Mouse (Mus musculus): ENCODE measurements around the gene Ildr1.

Gene Ildr1

GRCm38 (mm10) chr16:36771703-36772102 is 77.9 kb downstream of the Ildr1 start:
- Histone ChIP-seq H3K27me3 (ENCODE audit: control insufficient read depth, insufficient read depth, low read length, poor library complexity, severe bottlenecking) (no peaks in the 10 kb centered on the region), H3K36me3 (ENCODE audit: control insufficient read depth, insufficient read depth, low read length, poor library complexity, severe bottlenecking) (no peaks in the 10 kb centered on the region)
- DNase-seq (ENCODE audit: low read depth, low spot score), result no peak

DNA sequence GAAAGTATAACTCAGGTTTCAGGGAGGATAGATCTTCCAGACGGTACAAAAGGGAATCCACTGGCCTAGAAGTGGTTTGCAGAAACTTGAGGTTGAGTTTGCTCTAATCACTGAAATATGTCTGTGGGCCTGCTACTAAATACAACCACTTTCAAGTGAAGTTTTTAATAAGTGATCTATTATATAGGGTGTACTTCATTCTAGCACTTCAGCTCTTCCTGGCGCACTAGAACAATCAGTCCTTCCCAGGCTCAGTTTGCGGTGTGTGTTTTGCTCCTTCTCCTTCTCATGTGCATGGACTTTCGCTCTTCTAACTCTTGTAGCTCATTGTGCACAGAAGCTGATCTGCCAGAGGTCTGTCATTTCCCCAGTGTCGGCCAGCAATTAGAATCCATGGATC is 79.2 kb downstream of the Ildr1 start:
- H3K36me3 ChIP-seq (ENCODE audit: control insufficient read depth, insufficient read depth, low read length, poor library complexity, severe bottlenecking), result no peaks in the 10 kb centered on the region
- DNase-seq (ENCODE audit: low read depth, low spot score), result no peak
- no peaks in the 10 kb centered on the region for H3K27me3 ChIP-seq (ENCODE audit: control insufficient read depth, insufficient read depth, low read length, poor library complexity, severe bottlenecking)

DNA sequence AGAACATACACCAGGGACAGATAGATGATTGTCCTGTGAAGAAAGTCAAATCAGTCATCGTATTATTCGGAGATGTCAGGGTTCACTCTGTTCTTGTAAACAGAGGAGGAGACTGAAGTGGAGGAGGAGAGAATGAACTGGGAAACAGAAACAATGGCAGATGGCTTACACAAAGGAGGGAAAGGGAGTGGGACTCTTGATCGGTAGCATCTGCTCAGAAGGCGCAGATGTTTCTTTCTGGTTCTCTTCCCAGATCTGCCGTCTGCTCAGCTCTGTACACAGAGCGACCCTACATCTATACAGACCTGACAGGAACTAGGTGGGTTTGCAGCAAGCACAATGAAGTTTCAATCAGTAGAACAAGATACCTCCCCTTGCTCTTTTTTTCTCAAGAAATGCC is 81.9 kb downstream of the Ildr1 start:
- no peak for DNase-seq (ENCODE audit: low read depth, low spot score)
- Histone ChIP-seq H3K27me3 (ENCODE audit: control insufficient read depth, insufficient read depth, low read length, poor library complexity, severe bottlenecking) (no peaks in the 10 kb centered on the region), H3K36me3 (ENCODE audit: control insufficient read depth, insufficient read depth, low read length, poor library complexity, severe bottlenecking) (no peaks in the 10 kb centered on the region)

Measured in splenic B cell, adult 2 months (primary cell).